Mouse (Mus musculus) heart, adult 8-10 months (tissue): ENCODE measurements at regions not wholly inside any gene's neighbourhood (a gene's known extent, or its start where the extent isn't known, plus 50 kb on each side); places are given as distances from the start of the nearest gene placed in this dataset.

Experiments
- DNase-seq: peaks from one replicate; pipeline ENCODE4 v3.0.0; 2022; ENCODE audit warnings: low spot score

GRCm38 (mm10) chr5:64022633-64023323 is 54.1 kb upstream of the Rell1 start:
- no peak for DNase-seq

- DNase-seq, result no peak
Observed at GRCm38 (mm10) chr5:64023324-64023650, 54.6 kb upstream of the Rell1 start.

GRCm38 (mm10) chr5:64024420-64024819 is 55.7 kb upstream of the Rell1 start:
- no peak for DNase-seq

GRCm38 (mm10) chr5:64027733-64028132 is 59.0 kb upstream of the Rell1 start:
- no peak for DNase-seq

- DNase-seq, result peak; percentile 28
Observed at GRCm38 (mm10) chr5:64029622-64030145, 61.0 kb upstream of the Rell1 start.

- DNase-seq, result peak; percentile 14
Observed at GRCm38 (mm10) chr5:64030281-64030960, 61.7 kb upstream of the Rell1 start.

GRCm38 (mm10) chr5:64038394-64038793 is 54.4 kb upstream of the Pgm2 start:
- DNase-seq, result no peak

- DNase-seq, result no peak
Observed at GRCm38 (mm10) chr5:64040676-64041075, 52.1 kb upstream of the Pgm2 start.
